Mouse (Mus musculus): ENCODE data around the gene P3h4. TPM values are rescaled to one million over a fixed set of nuclear protein-coding genes. Genes with fewer than 3 reads are reported as not detected.

Gene P3h4
- 15.4 TPM for polyA plus RNA-seq (2014; fragmentation: Illumina TruSeq; extraction: RNeasy Lipid Tissue Mini Kit (QIAGEN cat#74804); ENCODE audit: insufficient read depth, low read depth, low replicate concordance)

GRCm38 (mm10) chr11:100414021-100414913, at the start of gene P3h4:
Gene P3h4, minus strand, starts transcription at chr11:100414836.

GRCm38 (mm10) chr11:100441797-100442196, 27.2 kb upstream of the P3h4 start, which contains the start of the genes Nt5c3b and Klhl10:
Gene Nt5c3b, minus strand, starts transcription at chr11:100441808.
Gene Klhl10, plus strand, starts transcription at chr11:100441917.

GRCm38 (mm10) chr11:100414914-100415822, 532 bp upstream of the P3h4 start, which contains the start of gene Fkbp10:
Gene Fkbp10, plus strand, starts transcription at chr11:100415697.

GRCm38 (mm10) chr11:100397600-100398389, 16.8 kb downstream of the P3h4 start, which contains the start of gene Jup:
Gene Jup, minus strand, starts transcription at chr11:100397763.

Other genes with a start within 250 kb of the P3h4 start
- not detected for gene Krt9, start 221.6 kb downstream of the P3h4 start, polyA plus RNA-seq (2014; fragmentation: Illumina TruSeq; extraction: RNeasy Lipid Tissue Mini Kit (QIAGEN cat#74804); ENCODE audit: insufficient read depth, low read depth, low replicate concordance)
- gene Krt14, start 207.3 kb downstream of the P3h4 start, polyA plus RNA-seq (2014; fragmentation: Illumina TruSeq; extraction: RNeasy Lipid Tissue Mini Kit (QIAGEN cat#74804); ENCODE audit: insufficient read depth, low read depth, low replicate concordance) = 0.52 TPM
- not detected for gene Krt16, start 165.9 kb downstream of the P3h4 start, polyA plus RNA-seq (2014; fragmentation: Illumina TruSeq; extraction: RNeasy Lipid Tissue Mini Kit (QIAGEN cat#74804); ENCODE audit: insufficient read depth, low read depth, low replicate concordance)
- gene Krt17, start 153.8 kb downstream of the P3h4 start, polyA plus RNA-seq (2014; fragmentation: Illumina TruSeq; extraction: RNeasy Lipid Tissue Mini Kit (QIAGEN cat#74804); ENCODE audit: insufficient read depth, low read depth, low replicate concordance) = not detected
- not detected for gene Krt42, start 145.0 kb downstream of the P3h4 start, polyA plus RNA-seq (2014; fragmentation: Illumina TruSeq; extraction: RNeasy Lipid Tissue Mini Kit (QIAGEN cat#74804); ENCODE audit: insufficient read depth, low read depth, low replicate concordance)
- 1,257 TPM for gene Eif1, start 95.0 kb downstream of the P3h4 start, polyA plus RNA-seq (2014; fragmentation: Illumina TruSeq; extraction: RNeasy Lipid Tissue Mini Kit (QIAGEN cat#74804); ENCODE audit: insufficient read depth, low read depth, low replicate concordance)
- not detected for gene Gast, start 80.4 kb downstream of the P3h4 start, polyA plus RNA-seq (2014; fragmentation: Illumina TruSeq; extraction: RNeasy Lipid Tissue Mini Kit (QIAGEN cat#74804); ENCODE audit: insufficient read depth, low read depth, low replicate concordance)
- gene Hap1, start 58.7 kb downstream of the P3h4 start, polyA plus RNA-seq (2014; fragmentation: Illumina TruSeq; extraction: RNeasy Lipid Tissue Mini Kit (QIAGEN cat#74804); ENCODE audit: insufficient read depth, low read depth, low replicate concordance) = 5.0 TPM
- gene Jup, start 17.1 kb downstream of the P3h4 start, polyA plus RNA-seq (2014; fragmentation: Illumina TruSeq; extraction: RNeasy Lipid Tissue Mini Kit (QIAGEN cat#74804); ENCODE audit: insufficient read depth, low read depth, low replicate concordance) = 137 TPM
- gene Fkbp10, start 861 bp upstream of the P3h4 start, polyA plus RNA-seq (2014; fragmentation: Illumina TruSeq; extraction: RNeasy Lipid Tissue Mini Kit (QIAGEN cat#74804); ENCODE audit: insufficient read depth, low read depth, low replicate concordance) = 15.4 TPM
- gene Nt5c3b, start 27.0 kb upstream of the P3h4 start, polyA plus RNA-seq (2014; fragmentation: Illumina TruSeq; extraction: RNeasy Lipid Tissue Mini Kit (QIAGEN cat#74804); ENCODE audit: insufficient read depth, low read depth, low replicate concordance) = 29.2 TPM
- gene Klhl10, start 27.1 kb upstream of the P3h4 start, polyA plus RNA-seq (2014; fragmentation: Illumina TruSeq; extraction: RNeasy Lipid Tissue Mini Kit (QIAGEN cat#74804); ENCODE audit: insufficient read depth, low read depth, low replicate concordance) = 0.20 TPM
- gene Klhl11, start 57.9 kb upstream of the P3h4 start, polyA plus RNA-seq (2014; fragmentation: Illumina TruSeq; extraction: RNeasy Lipid Tissue Mini Kit (QIAGEN cat#74804); ENCODE audit: insufficient read depth, low read depth, low replicate concordance) = 1.3 TPM
- 75.1 TPM for gene Acly, start 113.2 kb upstream of the P3h4 start, polyA plus RNA-seq (2014; fragmentation: Illumina TruSeq; extraction: RNeasy Lipid Tissue Mini Kit (QIAGEN cat#74804); ENCODE audit: insufficient read depth, low read depth, low replicate concordance)
- gene Ttc25, start 130.8 kb upstream of the P3h4 start, polyA plus RNA-seq (2014; fragmentation: Illumina TruSeq; extraction: RNeasy Lipid Tissue Mini Kit (QIAGEN cat#74804); ENCODE audit: insufficient read depth, low read depth, low replicate concordance) = 4.2 TPM
- gene Cnp, start 160.1 kb upstream of the P3h4 start, polyA plus RNA-seq (2014; fragmentation: Illumina TruSeq; extraction: RNeasy Lipid Tissue Mini Kit (QIAGEN cat#74804); ENCODE audit: insufficient read depth, low read depth, low replicate concordance) = 32.8 TPM
- gene Nkiras2, start 204.4 kb upstream of the P3h4 start, polyA plus RNA-seq (2014; fragmentation: Illumina TruSeq; extraction: RNeasy Lipid Tissue Mini Kit (QIAGEN cat#74804); ENCODE audit: insufficient read depth, low read depth, low replicate concordance) = 24.8 TPM
- gene Dnajc7, start 205.3 kb upstream of the P3h4 start, polyA plus RNA-seq (2014; fragmentation: Illumina TruSeq; extraction: RNeasy Lipid Tissue Mini Kit (QIAGEN cat#74804); ENCODE audit: insufficient read depth, low read depth, low replicate concordance) = 119 TPM